Mouse (Mus musculus) adrenal gland, adult 18-20 months (tissue): ENCODE measurements around the gene Olfr1499. TPM values are rescaled to one million over a fixed set of nuclear protein-coding genes. Genes with fewer than 3 reads are reported as not detected.
"Not testable (repeated sequence)": the region's sequence is repeated elsewhere in the genome, so short reads cannot be mapped to it uniquely, and the experiment has no call there.

ENCODE experiments used
- DNase-seq, 2 experiments: peaks; one replicate each; pipeline ENCODE4 v3.0.0; 2021 to 2022; ENCODE audit warnings: low spot score in 2 of 2
- long read RNA-seq, 2 experiments: library from polyadenylated mRNA; stranded (forward); transcript quantifications; one replicate each; pipeline ENCODE4 v2.0.0; 2021
- total RNA-seq, 2 experiments: library from RNA; stranded (reverse); gene quantifications; 1 replicate in 1 of 2; 2 replicates in 1 of 2; pipeline ENCODE4 v1.2.3; 2021

Gene Olfr1499
- total RNA-seq: not detected
- long read RNA-seq, experiment 1: 0 reads
- long read RNA-seq, experiment 2: 0 reads

- DNase-seq: no peak
Measured at GRCm38 (mm10) chr19:13819347-13819746, at the start of gene Olfr1499. TSS of gene Olfr1499 (minus strand) at chr19:13819447.

GRCm38 (mm10) chr19:13861495-13861894, 42.2 kb upstream of the Olfr1499 start, which contains the start of gene Olfr1502:
TSS of gene Olfr1502 (plus strand) at chr19:13861795.
- no peak for DNase-seq

DNA sequence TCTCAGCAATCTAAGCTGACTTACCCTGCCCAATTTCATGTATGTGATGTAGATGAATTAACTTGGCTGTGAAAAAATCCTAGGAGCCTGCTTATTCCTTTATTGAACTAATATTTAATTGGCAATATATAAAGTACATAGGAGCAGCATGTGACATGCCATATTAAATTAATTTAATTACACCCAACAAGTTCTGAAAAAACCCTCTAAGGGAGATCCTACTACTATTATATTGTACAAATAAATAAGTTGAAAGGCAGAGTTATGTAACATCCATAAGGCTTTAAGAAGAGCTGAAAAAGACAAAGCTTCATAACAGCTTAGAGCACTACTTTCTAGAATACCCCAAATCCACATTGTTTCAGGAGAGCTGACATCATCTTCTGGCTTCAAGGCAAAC, 31.3 kb upstream of the Olfr1499 start, which contains the start of gene Olfr1501:
Olfr1501 (minus strand) TSS at position 101 of the 400 bp plus-strand sequence.
- not testable (repeated sequence) for DNase-seq

GRCm38 (mm10) chr19:13830388-13830787, 11.1 kb upstream of the Olfr1499 start, which contains the start of gene Olfr1500:
TSS of gene Olfr1500 (minus strand) at chr19:13830488.
- no peak for DNase-seq

DNA sequence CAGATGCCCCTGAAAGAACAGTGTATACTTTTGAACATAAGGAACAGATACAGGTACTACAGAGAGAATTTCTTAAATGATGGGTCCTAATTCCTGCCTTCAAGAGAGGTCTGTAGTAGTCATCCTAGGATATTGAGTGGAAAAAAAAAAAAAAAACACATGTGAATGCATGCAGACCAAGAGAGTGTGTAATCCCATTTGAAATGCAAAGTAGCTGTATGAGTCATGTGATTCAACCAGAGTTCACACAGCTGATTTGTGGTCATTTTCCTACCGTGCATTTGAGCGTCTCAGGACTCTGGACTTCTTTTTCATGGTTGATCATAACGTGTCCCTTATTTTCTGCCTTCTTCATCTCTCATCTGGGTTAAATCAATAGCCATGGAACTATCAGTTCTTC, 9.2 kb upstream of the Olfr1499 start:
- no peak for DNase-seq

DNA sequence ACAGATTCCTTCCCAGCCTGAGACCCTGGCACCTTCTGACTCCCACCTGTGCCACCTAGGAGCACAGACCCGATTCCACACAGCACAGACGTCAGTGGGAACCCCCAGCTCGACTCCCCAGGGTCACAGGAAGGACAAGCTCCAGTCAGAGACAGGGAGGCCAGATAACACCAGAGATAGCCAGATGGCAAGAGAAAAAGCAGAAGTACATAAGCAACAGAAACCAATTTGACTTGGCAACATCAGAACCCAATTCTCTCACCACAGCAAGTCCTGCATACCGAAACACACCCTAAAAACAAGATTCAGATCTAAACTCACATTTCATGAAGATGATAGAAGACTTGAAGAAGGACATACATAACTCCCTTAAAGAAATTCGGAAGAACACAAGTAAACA, 1.6 kb upstream of the Olfr1499 start:
- DNase-seq: no peak

GRCm38 (mm10) chr19:13818827-13819226, 420 bp downstream of the Olfr1499 start:
- no peak for DNase-seq

- no peak for DNase-seq
Measured at GRCm38 (mm10) chr19:13812823-13813222, 6.4 kb downstream of the Olfr1499 start.

DNA sequence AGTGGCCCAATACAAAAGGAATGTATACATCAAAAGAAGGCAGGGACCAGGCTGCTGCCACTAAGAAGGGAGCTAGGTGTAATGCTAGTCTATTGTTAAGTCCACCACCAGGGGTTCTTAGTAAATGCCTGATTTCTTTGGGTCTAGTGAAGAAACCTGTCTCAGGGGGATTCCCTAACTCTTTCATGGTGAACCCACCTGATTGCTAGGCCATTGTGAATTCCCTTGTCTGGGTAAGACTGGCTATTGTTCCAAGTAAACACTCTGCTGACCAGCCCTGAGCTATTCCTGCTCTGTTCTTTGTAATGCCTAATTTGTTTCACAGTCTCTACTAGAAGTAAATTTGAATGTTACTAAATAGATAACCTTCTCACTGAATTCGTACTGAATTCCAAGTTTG, 13.8 kb downstream of the Olfr1499 start:
- not testable (repeated sequence) for DNase-seq

DNA sequence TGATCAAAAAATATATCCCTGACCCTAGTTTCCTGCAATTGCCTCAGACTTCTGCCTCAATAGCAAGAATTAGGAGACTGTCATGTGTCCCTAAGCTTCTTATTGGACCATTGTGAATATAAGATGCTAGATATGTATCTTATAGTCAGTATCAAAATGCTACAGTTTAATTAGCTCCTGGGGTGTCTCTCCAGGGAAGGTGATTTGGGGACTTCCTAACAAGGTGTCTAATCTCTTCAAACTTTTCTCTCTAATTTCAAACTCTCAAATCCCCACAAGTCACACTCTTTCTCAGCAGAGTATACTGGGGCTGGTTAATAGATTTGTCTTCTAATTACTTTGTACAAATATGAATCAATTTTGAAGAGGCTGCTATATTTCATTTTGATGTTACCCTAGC, 21.1 kb downstream of the Olfr1499 start, which contains the start of gene Olfr1497:
Olfr1497 (minus strand) TSS at position 101 of the 400 bp plus-strand sequence.
- no peak for DNase-seq

- no peak for DNase-seq
Measured at GRCm38 (mm10) chr19:13777578-13777977, 41.7 kb downstream of the Olfr1499 start, which contains the start of gene Olfr1496. TSS of gene Olfr1496 (plus strand) at chr19:13777878.

- DNase-seq: no peak
Measured at GRCm38 (mm10) chr19:13768565-13769276, 50.5 kb downstream of the Olfr1499 start.

DNA sequence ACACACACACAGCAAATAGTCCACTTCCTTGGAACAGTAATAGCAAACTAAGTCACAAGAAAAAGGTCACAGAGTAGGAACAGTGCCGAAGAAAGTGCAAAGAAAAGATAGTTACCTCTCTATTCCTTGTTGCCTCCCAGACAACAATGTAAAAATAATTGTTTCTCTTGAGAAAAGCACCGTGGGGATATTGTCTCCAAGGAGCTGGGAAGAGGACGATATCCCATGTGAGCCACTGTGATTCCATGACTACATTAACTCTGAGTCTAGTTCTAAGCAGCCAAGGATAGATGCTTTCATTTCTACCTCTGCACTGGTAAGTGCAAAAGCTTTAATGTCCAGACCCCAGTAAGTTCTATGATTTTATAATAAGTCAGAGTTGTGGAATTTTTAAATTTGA, 54.9 kb downstream of the Olfr1499 start, which contains the start of gene Olfr1495:
Olfr1495 (plus strand) TSS at position 301 of the 400 bp plus-strand sequence.
- DNase-seq: no peak

Other genes with a start within 250 kb of the Olfr1499 start
- gene Olfr1484, start 235.9 kb downstream of the Olfr1499 start, total RNA-seq: not detected
- not detected for gene Olfr1487, start 202.1 kb downstream of the Olfr1499 start, total RNA-seq
- not detected for gene Olfr1489, start 187.8 kb downstream of the Olfr1499 start, total RNA-seq
- not detected for gene Olfr1490, start 168.4 kb downstream of the Olfr1499 start, total RNA-seq
- gene Olfr1491, start 122.2 kb downstream of the Olfr1499 start, total RNA-seq: not detected
- gene Olfr1493-ps1, start 96.2 kb downstream of the Olfr1499 start, total RNA-seq: not detected
- gene Olfr1494, start 79.7 kb downstream of the Olfr1499 start, total RNA-seq: not detected
- gene Olfr1495, start 54.8 kb downstream of the Olfr1499 start, total RNA-seq: not detected
- not detected for gene Olfr1496, start 41.6 kb downstream of the Olfr1499 start, total RNA-seq
- not detected for gene Olfr1497, start 21.2 kb downstream of the Olfr1499 start, total RNA-seq
- not detected for gene Olfr1500, start 11.0 kb upstream of the Olfr1499 start, total RNA-seq
- not detected for gene Olfr1501, start 31.2 kb upstream of the Olfr1499 start, total RNA-seq
- not detected for gene Olfr1502, start 42.3 kb upstream of the Olfr1499 start, total RNA-seq
- gene Olfr1504, start 78.5 kb upstream of the Olfr1499 start, total RNA-seq: not detected
- not detected for gene Olfr1505, start 94.1 kb upstream of the Olfr1499 start, total RNA-seq